Mouse (Mus musculus) megakaryocyte, embryonic 14.5 days (primary cell): ENCODE measurements at regions not wholly inside any gene's neighbourhood (a gene's known extent, or its start where the extent isn't known, plus 50 kb on each side); places are given as distances from the start of the nearest gene placed in this dataset.
"Not testable (repeated sequence)": the region's sequence is repeated elsewhere in the genome, so short reads cannot be mapped to it uniquely, and the experiment has no call there.

Source experiments
- FLI1 ChIP-seq: IDR thresholded peaks from 2 replicates; pipeline ENCODE4 v1.6.1; 2012; ENCODE audit warnings: low read length, inconsistent platforms, mixed read lengths
- GATA1 ChIP-seq: IDR thresholded peaks from 3 replicates; pipeline ENCODE4 v1.6.1; 2012; ENCODE audit warnings: mixed read lengths, low read length, inconsistent platforms, borderline replicate concordance

- not testable (repeated sequence) for TF ChIP-seq GATA1, FLI1
These were observed 133.6 kb downstream of the Ptpn20 start for GRCm38 (mm10) chr14:33722379-33723145.
